Mouse (Mus musculus): ENCODE measurements around the gene Ckap4. TPM values are rescaled to one million over a fixed set of nuclear protein-coding genes. Genes with fewer than 3 reads are reported as not detected.

The Ckap4 gene
- 51.2 and 75.8 TPM in 2 replicates for polyA plus RNA-seq (2015; fragmentation: Nextera tagmentation; extraction: Ambion mirVana)

GRCm38 (mm10) chr10:84533912-84534671, at the start of gene Ckap4:
Gene Ckap4, minus strand, starts transcription at chr10:84534062.

GRCm38 (mm10) chr10:84576395-84577070, 42.7 kb upstream of the Ckap4 start, which contains the start of gene Tcp11l2:
Gene Tcp11l2, plus strand, starts transcription at chr10:84576626.

Other genes with a start within 250 kb of the Ckap4 start
- gene Nuak1, start 93.5 kb downstream of the Ckap4 start, polyA plus RNA-seq (2015; fragmentation: Nextera tagmentation; extraction: Ambion mirVana) = 1.3 TPM in 2 replicates
- gene Tcp11l2, start 42.6 kb upstream of the Ckap4 start, polyA plus RNA-seq (2015; fragmentation: Nextera tagmentation; extraction: Ambion mirVana) = 51.0 and 61.3 TPM in 2 replicates
- gene Polr3b, start 88.2 kb upstream of the Ckap4 start, polyA plus RNA-seq (2015; fragmentation: Nextera tagmentation; extraction: Ambion mirVana) = 6.4 and 7.1 TPM in 2 replicates
- gene Rfx4, start 222.0 kb upstream of the Ckap4 start, polyA plus RNA-seq (2015; fragmentation: Nextera tagmentation; extraction: Ambion mirVana) = 0.09 and 0.15 TPM in 2 replicates

All from skeletal muscle tissue, postnatal 0 days (tissue).